Mouse (Mus musculus) heart, postnatal 10 days (tissue): ENCODE measurements around the gene Ccdc13. TPM values are rescaled to one million over a fixed set of nuclear protein-coding genes. Genes with fewer than 3 reads are reported as not detected.

Experiments
- DNase-seq, 2 experiments: peaks; one replicate each; pipeline ENCODE4 v3.0.0; 2021
- intact Hi-C: fragments of 180-260 bp; cut with DNase I; formaldehyde crosslinking; loops from one replicate; pipeline ENCODE4 v1.15.1; 2025
- total RNA-seq, 2 experiments: library from RNA; stranded (reverse); gene quantifications; 2 replicates each; pipeline ENCODE4 v1.2.3; 2021

Gene Ccdc13
- total RNA-seq, 2 experiments from 2014 or later: not detected

DNA sequence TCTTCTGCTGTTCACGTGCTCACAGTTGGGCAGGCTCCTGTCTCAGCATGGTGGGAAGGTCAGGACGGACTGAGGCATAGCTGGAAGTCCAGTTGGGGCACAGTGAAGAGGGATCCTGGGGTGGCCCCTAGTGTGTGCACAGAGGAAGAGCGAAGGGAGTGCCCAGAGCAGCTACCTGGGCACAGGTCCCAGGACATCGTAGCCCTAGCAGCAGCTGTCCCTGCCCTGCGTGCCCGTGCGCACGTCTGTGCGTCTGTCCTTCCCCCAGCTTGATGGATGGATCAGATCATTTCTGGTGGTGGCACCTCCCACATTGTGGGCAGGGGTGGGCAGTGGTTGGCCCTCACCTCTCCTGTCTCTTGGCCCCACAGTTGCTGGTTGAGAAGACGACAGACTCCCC, 77.0 kb downstream of the Ccdc13 start:
- DNase-seq: no peak
- intact Hi-C loops: no loop called here

DNA sequence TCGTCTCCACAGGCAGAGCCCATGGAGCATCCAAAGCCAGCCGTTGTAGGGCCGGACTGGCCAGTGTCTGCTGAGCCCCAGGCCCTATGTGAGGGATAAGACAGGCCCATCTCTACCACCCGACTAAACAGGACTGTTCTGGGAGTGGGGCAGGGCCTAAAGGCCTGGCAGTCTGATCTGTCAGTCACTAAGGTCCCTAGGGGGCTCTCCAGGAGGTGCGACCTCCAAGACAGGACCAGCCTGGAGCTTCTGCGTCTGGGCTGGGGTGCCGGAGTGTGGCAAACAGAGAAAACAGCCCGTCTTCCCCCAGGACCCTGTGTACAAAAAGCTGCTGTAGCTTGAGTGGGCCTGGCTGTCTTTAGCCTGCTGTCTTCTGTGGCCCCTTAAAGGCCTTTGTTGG, 77.5 kb downstream of the Ccdc13 start:
- no peak for DNase-seq
- intact Hi-C loops: loop anchor here (2.0 kb wide), 1 partner anchor 15 kb away; the partner anchor contains the start of gene Klhl40

GRCm38 (mm10) chr9:121761091-121761665, 78.1 kb downstream of the Ccdc13 start:
- intact Hi-C loops: loop anchor here (2.0 kb wide), 1 partner anchor 16 kb away; the partner anchor contains the start of gene Klhl40
- no peak for DNase-seq

DNA sequence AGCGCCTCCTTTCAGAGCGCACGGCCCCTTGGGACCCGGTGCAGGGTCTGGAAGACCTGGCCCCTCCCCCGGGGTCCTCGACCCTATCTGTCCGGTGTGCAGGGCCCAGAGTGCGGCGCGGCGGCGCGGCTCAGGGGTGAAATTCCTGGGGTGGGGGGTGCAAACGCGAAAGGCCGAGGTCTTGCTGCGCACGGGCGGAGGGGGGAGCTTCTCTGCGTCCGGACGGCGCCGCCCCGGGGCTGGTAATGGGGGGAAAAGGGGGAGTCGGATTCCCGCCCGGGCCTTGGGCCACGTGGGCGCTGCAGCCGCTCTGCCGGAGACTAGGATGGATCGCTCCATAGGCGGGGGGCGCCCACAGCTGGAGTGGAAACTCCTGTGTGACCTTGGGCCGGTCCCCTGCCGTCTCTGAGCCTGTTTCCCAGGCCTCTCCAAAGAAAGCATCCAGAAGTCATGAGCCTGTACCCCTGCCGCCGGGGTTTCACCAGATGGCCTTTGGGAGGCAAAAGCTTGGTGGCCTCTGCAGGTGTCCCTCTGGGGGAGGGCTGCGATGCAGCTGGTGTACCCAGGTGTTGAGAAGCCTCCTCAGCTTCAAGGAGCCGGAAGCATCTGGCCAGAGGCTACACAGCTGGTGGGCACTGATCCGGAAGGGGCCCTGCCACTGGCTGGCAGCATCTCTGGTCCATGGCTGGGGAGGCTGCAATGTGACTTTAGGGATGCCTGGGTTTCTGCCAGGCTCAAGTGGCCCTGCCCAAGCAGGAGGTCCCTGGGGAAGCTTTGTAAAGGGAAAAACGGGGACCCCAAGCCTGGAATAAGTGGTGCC, 78.8 kb downstream of the Ccdc13 start:
- intact Hi-C loops: loop anchor here (2.0 kb wide), 1 partner anchor 16 kb away; the partner anchor contains the start of gene Klhl40
- peak; percentile 86 to 87 for DNase-seq

DNA sequence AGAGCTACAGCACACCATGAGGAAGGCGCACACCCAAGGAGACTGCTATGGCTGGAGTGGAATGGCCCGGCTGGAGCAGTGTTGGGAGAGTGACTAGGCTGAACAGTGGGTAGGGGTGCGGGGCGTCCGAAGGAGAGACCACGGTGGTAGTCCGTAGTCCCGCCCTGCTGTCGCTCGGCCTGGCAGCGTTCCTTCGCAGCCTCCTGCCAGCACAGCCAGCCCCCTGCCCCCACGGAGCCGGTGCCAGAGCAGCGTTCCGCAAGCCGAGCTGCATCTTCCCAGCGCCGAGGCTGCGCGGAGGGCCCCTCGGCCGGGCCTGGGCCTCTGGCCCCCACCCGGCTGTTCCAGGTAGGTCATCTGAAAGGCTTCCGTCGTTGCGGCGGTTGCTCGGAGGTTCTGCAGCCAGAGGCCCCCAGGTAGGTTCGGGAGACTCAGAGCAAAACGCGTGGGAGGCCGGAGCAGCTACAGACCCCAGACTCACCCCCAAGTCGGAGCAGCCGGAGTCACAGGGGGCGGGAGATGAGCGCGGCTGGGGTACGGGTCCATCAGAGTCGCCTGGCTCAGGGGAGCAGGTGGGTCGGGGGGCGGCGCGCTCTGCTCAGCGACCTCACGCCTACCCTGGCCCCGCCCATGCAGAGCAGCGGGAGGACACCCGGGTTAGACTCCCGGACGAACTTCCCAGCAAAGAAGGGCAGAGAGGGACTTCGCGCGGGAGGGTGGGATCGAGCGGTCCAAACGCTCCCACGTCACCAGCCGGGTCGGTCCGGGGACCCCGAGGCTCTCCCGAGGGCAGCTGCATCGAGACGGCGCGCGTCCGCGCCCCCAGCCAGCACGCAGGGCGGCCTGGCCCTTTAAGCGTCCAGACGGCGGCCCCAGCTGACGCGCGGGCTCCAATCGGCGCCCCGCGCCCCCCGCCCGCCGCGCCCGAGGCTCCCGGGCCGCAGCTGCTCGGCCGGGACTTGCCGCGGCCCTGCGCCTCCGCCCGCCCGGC, 79.9 kb downstream of the Ccdc13 start, which contains the start of gene Zfp651:
Zfp651 (plus strand) TSS at position 240 of the 991 bp plus-strand sequence.
- peak; percentile 80 to 81 for DNase-seq

GRCm38 (mm10) chr9:121757835-121758814, 81.1 kb downstream of the Ccdc13 start:
- intact Hi-C loops: no loop called here
- peak; percentile 43 to 64 for DNase-seq

More for the DNA sequence above, 79.9 kb downstream of the Ccdc13 start, which contains the start of gene Zfp651:
- intact Hi-C loops: loop anchor here (2.0 kb wide), 1 partner anchor 17 kb away; the partner anchor contains the start of gene Klhl40

DNA sequence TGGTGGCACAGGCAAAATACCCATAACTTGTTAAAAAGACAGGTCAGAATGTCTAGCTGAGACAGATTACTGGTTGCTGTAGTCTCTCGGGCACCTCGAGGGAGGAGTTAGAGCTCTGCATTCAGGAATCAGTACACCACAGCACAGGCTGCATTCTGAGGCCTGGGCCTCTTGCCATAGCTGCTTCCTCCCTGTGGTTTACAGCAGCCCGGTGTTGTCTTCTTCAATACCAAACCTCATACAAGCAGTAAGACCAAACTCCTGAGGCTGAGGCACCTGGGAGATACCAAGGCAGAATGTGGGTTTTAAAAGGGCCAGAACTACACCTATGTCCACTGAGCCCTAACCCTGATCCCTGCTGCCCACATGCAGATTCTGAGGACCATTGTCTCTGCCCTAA, 81.8 kb downstream of the Ccdc13 start:
- intact Hi-C loops: no loop called here
- DNase-seq: peak; percentile 40 to 59

DNA sequence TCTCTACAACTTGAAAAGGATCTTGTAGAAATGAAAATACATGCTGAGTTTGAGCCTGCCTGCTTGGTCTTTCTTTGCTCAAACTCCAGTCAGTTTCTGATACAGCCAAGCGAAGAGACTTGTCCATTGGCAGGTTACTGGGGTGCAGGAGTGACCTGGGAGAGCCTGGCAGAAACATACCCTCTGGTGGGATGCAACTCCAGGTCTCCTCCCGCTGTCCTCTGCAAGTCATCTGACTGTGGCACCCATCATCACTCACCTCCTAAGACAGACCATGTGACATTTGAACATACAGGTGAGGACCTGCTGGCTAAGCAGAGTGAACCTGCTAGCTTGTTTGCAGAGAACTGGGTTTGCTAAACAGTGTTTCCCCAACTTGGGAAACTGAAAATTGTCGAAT, 82.5 kb downstream of the Ccdc13 start:
- intact Hi-C loops: no loop called here
- DNase-seq: no peak

GRCm38 (mm10) chr9:121754624-121755023, 84.6 kb downstream of the Ccdc13 start:
- intact Hi-C loops: no loop called here

DNA sequence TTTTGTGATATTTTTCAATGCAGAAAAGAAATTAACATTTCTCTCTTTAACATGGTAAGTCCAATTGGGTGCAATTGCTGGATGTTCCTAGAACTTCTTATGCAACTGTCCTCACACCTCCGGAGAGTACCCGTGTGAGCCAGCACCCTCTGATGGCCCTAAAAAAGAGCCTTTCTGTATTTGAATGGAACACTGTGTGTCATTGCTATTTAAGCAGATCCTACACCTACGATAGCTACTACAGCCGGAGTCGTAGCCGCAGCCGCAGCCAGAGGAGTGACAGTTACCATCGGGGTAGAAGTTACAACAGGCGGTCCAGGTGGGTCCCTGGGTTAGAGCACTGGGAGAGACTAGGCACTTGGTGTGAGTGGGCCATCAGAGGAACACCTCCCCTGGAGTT, 86.5 kb downstream of the Ccdc13 start:
- no peak for DNase-seq
- intact Hi-C loops: no loop called here

More at GRCm38 (mm10) chr9:121754624-121755023, 84.6 kb downstream of the Ccdc13 start:
- no peak for DNase-seq

Other genes with a start within 250 kb of the Ccdc13 start
- gene Lyzl4, start 197.4 kb downstream of the Ccdc13 start, total RNA-seq: not detected
- under 1 TPM; 0.86 to 0.89 TPM for gene Vipr1, start 196.7 kb downstream of the Ccdc13 start, total RNA-seq
- gene Sec22c, start 134.0 kb downstream of the Ccdc13 start, total RNA-seq: 1 to 10 TPM; 3.3 to 5.7 TPM
- gene Ss18l2, start 129.1 kb downstream of the Ccdc13 start, total RNA-seq: 100 to 1,000 TPM; 133 to 136 TPM
- 10 to 100 TPM; 46.9 to 47.7 TPM for gene Nktr, start 120.3 kb downstream of the Ccdc13 start, total RNA-seq
- 10 to 100 TPM; 89.0 to 98.3 TPM for gene Zfp651, start 80.1 kb downstream of the Ccdc13 start, total RNA-seq
- gene Klhl40, start 61.9 kb downstream of the Ccdc13 start, total RNA-seq: 10 to 100 TPM; 10.4 to 10.7 TPM
- 100 to 1,000 TPM; 111 to 112 TPM for gene Hhatl, start 47.0 kb downstream of the Ccdc13 start, total RNA-seq
- 100 to 1,000 TPM; 181 to 183 TPM for gene Higd1a, start 18.9 kb upstream of the Ccdc13 start, total RNA-seq
- gene Ackr2, start 58.9 kb upstream of the Ccdc13 start, total RNA-seq: 1 to 10 TPM; 3.2 to 3.9 TPM
- not detected for gene Cyp8b1, start 76.8 kb upstream of the Ccdc13 start, total RNA-seq
- gene Fam198a, start 111.5 kb upstream of the Ccdc13 start, total RNA-seq: 1 to 10 TPM; 2.2 to 2.6 TPM
- gene Pomgnt2, start 157.6 kb upstream of the Ccdc13 start, total RNA-seq: 1 to 10 TPM; 7.1 to 7.6 TPM